Mouse (Mus musculus): Measurements from ENCODE around the gene Dnmt3c. TPM values are rescaled to one million over a fixed set of nuclear protein-coding genes. Genes with fewer than 3 reads are reported as not detected.

Dnmt3c gene
- polyA plus RNA-seq (2014; fragmentation: Illumina TruSeq; extraction: RNeasy Lipid Tissue Mini Kit (QIAGEN cat#74804); ENCODE audit: insufficient read depth, low read depth, low replicate concordance): 0.14 TPM

DNA sequence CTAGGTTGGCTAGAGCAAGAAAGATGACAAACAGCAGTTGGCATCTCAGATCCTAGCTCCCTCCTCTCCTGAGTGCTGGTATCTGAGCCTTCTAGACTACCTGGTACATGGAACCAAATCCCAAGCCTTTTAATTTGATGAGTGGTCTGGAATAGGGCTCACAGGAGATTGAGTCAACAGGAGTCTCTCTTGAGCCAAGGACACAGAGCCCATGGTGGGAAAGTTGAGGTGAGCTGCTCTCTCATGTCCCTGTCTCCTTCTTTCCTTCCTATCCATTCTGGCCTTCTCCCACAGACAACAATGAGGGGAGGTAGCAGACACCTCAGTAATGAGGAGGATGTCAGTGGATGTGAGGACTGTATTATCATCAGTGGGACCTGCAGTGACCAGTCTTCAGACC is at the start of gene Dnmt3c:
Dnmt3c (plus strand) TSS at position 301 of the 400 bp plus-strand sequence.

DNA sequence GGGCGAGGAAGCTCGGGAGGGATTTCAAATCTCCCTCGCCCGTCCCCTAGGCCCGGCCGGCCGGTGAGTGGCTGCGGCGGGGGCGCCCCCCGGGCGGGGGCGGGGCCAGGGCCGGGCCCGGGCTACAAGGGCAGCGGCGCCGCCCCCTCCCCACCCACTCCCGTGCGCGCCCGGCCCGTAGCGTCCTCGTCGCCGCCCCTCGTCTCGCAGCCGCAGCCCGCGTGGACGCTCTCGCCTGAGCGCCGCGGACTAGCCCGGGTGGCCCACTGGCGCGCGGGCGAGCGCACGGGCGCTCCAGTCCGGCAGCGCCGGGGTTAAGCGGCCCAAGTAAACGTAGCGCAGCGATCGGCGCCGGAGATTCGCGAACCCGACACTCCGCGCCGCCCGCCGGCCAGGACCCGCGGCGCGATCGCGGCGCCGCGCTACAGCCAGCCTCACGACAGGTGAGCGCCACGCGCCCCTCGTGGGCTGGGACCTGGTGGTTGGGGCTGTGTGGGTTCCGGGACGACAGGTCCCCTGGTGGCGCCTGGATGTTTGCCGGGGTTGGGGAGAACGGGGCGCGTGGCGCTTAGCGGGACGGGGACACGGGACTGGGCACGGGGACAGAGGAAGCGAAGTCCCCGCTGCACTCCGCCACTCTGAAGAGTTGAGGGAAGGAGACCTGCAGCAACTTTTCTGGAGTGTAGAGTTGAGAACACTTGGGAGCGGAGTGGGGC is 47.0 kb upstream of the Dnmt3c start, which contains the start of gene Dnmt3b:
Dnmt3b (plus strand) TSS at position 153 of the 716 bp plus-strand sequence.

DNA sequence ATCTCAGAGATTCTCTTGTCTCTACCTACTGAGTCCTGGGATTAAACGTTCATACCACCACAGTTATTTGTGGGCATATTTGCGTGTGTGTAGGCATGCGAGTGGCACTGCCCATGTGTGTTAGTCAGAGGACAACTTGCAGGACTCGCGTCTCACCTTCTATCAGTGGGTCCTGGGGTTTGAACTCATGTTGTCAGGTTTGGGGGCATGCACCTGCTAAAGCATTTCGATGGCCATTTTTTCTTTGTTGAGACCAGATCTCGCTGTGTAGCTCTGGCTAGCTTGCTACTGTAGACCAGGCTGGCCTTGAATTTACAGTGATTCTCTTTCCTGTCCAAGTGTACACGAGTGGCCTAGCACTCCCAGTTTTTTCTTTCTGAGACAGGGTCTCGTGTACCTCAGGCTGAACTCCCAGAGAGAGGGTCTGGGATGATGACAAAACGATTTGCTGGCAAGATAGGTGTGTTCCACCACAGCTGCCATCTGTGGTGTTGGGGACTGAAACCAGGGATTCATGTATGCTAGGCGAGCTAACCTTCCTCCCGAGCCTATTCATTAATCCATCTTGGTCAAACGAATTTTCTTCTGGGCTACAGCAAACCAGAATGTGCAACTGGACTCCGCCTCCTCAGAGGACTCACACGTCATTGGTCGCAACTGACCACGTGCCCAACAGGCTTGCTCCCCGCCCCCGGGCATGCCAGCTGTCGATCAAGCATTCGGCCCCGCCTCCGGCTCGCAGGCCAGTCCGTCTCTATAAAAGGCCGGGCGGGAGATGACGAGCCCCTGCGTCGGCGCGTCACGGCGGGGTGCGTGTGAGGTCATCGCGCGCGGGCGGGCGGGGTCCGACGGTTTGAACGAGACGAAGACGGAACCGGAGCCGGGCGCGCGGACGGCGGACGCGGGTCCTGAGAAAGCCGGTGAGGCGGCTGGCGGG is 44.3 kb downstream of the Dnmt3c start, which contains the start of gene Mapre1:
Mapre1 (plus strand) TSS at position 775 of the 937 bp plus-strand sequence.

Other genes with a start within 250 kb of the Dnmt3c start
- not detected for gene 4930404H24Rik, start 203.9 kb upstream of the Dnmt3c start, polyA plus RNA-seq (2014; fragmentation: Illumina TruSeq; extraction: RNeasy Lipid Tissue Mini Kit (QIAGEN cat#74804); ENCODE audit: insufficient read depth, low read depth, low replicate concordance)
- 4.1 TPM for gene Nol4l, start 166.7 kb upstream of the Dnmt3c start, polyA plus RNA-seq (2014; fragmentation: Illumina TruSeq; extraction: RNeasy Lipid Tissue Mini Kit (QIAGEN cat#74804); ENCODE audit: insufficient read depth, low read depth, low replicate concordance)
- 32.3 TPM for gene Commd7, start 63.9 kb upstream of the Dnmt3c start, polyA plus RNA-seq (2014; fragmentation: Illumina TruSeq; extraction: RNeasy Lipid Tissue Mini Kit (QIAGEN cat#74804); ENCODE audit: insufficient read depth, low read depth, low replicate concordance)
- 1.3 TPM for gene Dnmt3b, start 47.2 kb upstream of the Dnmt3c start, polyA plus RNA-seq (2014; fragmentation: Illumina TruSeq; extraction: RNeasy Lipid Tissue Mini Kit (QIAGEN cat#74804); ENCODE audit: insufficient read depth, low read depth, low replicate concordance)
- 42.4 TPM for gene Mapre1, start 44.6 kb downstream of the Dnmt3c start, polyA plus RNA-seq (2014; fragmentation: Illumina TruSeq; extraction: RNeasy Lipid Tissue Mini Kit (QIAGEN cat#74804); ENCODE audit: insufficient read depth, low read depth, low replicate concordance)
- 0.06 TPM for gene Efcab8, start 83.3 kb downstream of the Dnmt3c start, polyA plus RNA-seq (2014; fragmentation: Illumina TruSeq; extraction: RNeasy Lipid Tissue Mini Kit (QIAGEN cat#74804); ENCODE audit: insufficient read depth, low read depth, low replicate concordance)
- not detected for gene Sun5, start 174.4 kb downstream of the Dnmt3c start, polyA plus RNA-seq (2014; fragmentation: Illumina TruSeq; extraction: RNeasy Lipid Tissue Mini Kit (QIAGEN cat#74804); ENCODE audit: insufficient read depth, low read depth, low replicate concordance)
- not detected for gene Bpifb2, start 178.4 kb downstream of the Dnmt3c start, polyA plus RNA-seq (2014; fragmentation: Illumina TruSeq; extraction: RNeasy Lipid Tissue Mini Kit (QIAGEN cat#74804); ENCODE audit: insufficient read depth, low read depth, low replicate concordance)
- gene Bpifb6, start 203.7 kb downstream of the Dnmt3c start, polyA plus RNA-seq (2014; fragmentation: Illumina TruSeq; extraction: RNeasy Lipid Tissue Mini Kit (QIAGEN cat#74804); ENCODE audit: insufficient read depth, low read depth, low replicate concordance): not detected
- gene Bpifb3, start 221.6 kb downstream of the Dnmt3c start, polyA plus RNA-seq (2014; fragmentation: Illumina TruSeq; extraction: RNeasy Lipid Tissue Mini Kit (QIAGEN cat#74804); ENCODE audit: insufficient read depth, low read depth, low replicate concordance): not detected
- not detected for gene Bpifb4, start 241.6 kb downstream of the Dnmt3c start, polyA plus RNA-seq (2014; fragmentation: Illumina TruSeq; extraction: RNeasy Lipid Tissue Mini Kit (QIAGEN cat#74804); ENCODE audit: insufficient read depth, low read depth, low replicate concordance)

Measured in lung, adult 10 weeks (tissue).